Mouse (Mus musculus): ENCODE measurements at regions not wholly inside any gene's neighbourhood (a gene's known extent, or its start where the extent isn't known, plus 50 kb on each side); places are given as distances from the start of the nearest gene placed in this dataset.

DNA sequence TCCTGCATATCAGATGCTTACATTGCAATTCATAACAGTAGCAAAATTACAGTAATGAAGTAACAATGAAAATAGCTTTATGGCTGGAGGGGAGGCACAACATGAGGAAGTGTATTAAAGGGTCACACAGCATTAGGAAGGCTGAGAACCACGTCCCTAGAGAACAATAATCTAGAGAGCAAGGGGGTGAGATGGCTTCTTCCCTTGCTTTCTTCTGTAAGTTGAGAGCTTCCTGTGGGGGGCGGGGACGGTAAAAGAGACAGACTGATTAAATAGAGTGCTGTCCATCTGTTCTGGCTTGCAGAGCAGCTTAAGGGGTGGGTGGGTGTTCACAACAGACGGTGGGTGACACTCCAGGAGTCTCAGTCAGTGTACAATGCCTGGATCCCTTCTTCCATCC, 68.2 kb upstream of the Lrpprc start:
- TF ChIP-seq POLR2A (IDR thresholded peaks at IDR 0.05; ENCODE audit: control insufficient read depth, extremely low read depth, insufficient read depth, low read length, poor library complexity): no peak
- TF ChIP-seq CTCF (IDR thresholded peaks at IDR 0.05; ENCODE audit: borderline replicate concordance, control insufficient read depth, extremely low read depth, insufficient read depth, low read length, poor library complexity): no peak
